ENCODE assay signal across 20 mouse cellular contexts in the genomic region with DNA sequence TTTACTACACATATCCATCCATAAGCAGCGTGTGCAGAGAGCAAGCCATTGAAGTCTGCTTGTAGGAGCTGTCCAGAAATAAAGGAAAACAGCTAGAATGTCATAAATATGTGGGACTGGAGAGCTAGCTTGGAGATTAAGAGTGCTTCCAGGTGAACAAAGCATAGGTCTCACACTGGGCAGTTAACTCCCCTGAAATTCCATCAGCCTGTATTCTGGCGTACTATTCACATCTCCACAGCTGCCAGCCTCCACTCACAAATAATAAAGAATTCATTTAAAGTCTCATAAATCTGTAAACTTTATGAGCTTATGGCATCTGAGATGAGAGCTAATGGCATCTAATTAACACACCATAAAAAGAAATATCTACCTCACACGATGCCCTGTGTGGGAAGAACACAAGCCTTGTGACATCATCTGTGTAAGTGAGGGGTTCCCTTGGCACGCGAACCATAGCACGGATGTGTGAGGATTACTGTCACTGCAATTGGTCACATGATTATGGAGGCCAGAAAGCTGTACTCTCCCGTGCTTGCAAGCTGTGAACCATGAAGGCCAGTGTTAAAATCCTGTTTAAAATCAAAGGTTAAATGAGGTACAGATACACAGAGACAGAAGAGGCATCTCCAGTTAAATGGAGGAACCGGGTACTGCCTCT.
DNase-seq lines count a peak whose midpoint lies in the region; ATAC-seq and TF ChIP-seq lines count a peak whose summit lies in the region.
"Had no signal": no experiment of that assay in that cellular context is flagged by ENCODE, and none has a peak within 500 bp of the region (broad histone marks: within the 10 kb centered on the region; RNA-seq: fewer than 3 reads in every experiment).

No protein-coding gene starts in this region.

- no peak for DNase-seq in forebrain, embryonic 14.5 days (ENCODE audit: low spot score)
- DNase-seq in forebrain, embryonic 11.5 days (ENCODE audit: low spot score): no peak
- DNase-seq in kidney, postnatal 0 days (ENCODE audit: low spot score): no peak
- no peak for DNase-seq in kidney, adult 8-10 months
- no peak for DNase-seq in hindbrain, embryonic 14.5 days (ENCODE audit: low spot score)
- peak; percentile 49 for DNase-seq in midbrain, embryonic 14.5 days
- no peak for DNase-seq in urinary bladder, adult 2 months (ENCODE audit: low spot score)
- DNase-seq: cerebellum, adult 11 months; cerebellum, postnatal 25 days; gastrocnemius, postnatal 25 days; heart, postnatal 36 days; kidney, postnatal 36 days; right cerebral cortex, adult 18-20 months; thymus, adult 2 months had no signal

- no peaks in the 10 kb centered on the region for H3K4me1 ChIP-seq in forebrain, embryonic 14.5 days (ENCODE audit: control insufficient read depth, insufficient read depth, low read length)
- no peaks in the 10 kb centered on the region for H3K4me1 ChIP-seq in forebrain, embryonic 11.5 days (replicated peaks; ENCODE audit: control insufficient read depth, insufficient read depth, low read length)
- no peaks in the 10 kb centered on the region for H3K4me1 ChIP-seq in kidney, postnatal 0 days (replicated peaks; ENCODE audit: insufficient read depth, low read length)
- H3K4me1 ChIP-seq in hindbrain, embryonic 14.5 days (replicated peaks; ENCODE audit: control insufficient read depth, insufficient read depth, low read length): no peaks in the 10 kb centered on the region
- 0 out of 2 replicates have a peak, but pooled peaks cover 3% of the 10 kb centered on the region for H3K4me1 ChIP-seq in midbrain, embryonic 14.5 days (ENCODE audit: control insufficient read depth, insufficient read depth, low read length)
- H3K4me1 ChIP-seq: heart, embryonic 10.5 days; megakaryocyte, embryonic 14.5 days had no signal

- no peak overlapping the region for H3K9ac ChIP-seq in forebrain, embryonic 14.5 days (ENCODE audit: low read length)
- no peak overlapping the region for H3K9ac ChIP-seq in forebrain, embryonic 11.5 days (ENCODE audit: low read length)
- no peak overlapping the region for H3K9ac ChIP-seq in kidney, postnatal 0 days (ENCODE audit: low read depth, low read length)
- no peak overlapping the region for H3K9ac ChIP-seq in hindbrain, embryonic 14.5 days
- H3K9ac ChIP-seq in midbrain, embryonic 14.5 days (replicated peaks; ENCODE audit: low read length): no peak overlapping the region
- H3K9ac ChIP-seq: liver, embryonic 14.5 days had no signal

- TF ChIP-seq CTCF in kidney, postnatal 0 days (IDR thresholded peaks at IDR 0.05; ENCODE audit: low read depth): no peak

- ATAC-seq in forebrain, embryonic 14.5 days: peak; percentile 57; the same call in 1 of the 2 replicates
- ATAC-seq in forebrain, embryonic 11.5 days (replicated peaks; ENCODE audit: low FRiP score): no peak; the same call in 1 of the 2 replicates
- peak; percentile 40; the same call in 1 of the 2 replicates for ATAC-seq in kidney, postnatal 0 days (replicated peaks; ENCODE audit: low FRiP score, low read depth)
- ATAC-seq in hindbrain, embryonic 14.5 days (ENCODE audit: low FRiP score): peak; percentile 50; the same call in 1 of the 2 replicates
- peak; percentile 83 for ATAC-seq in midbrain, embryonic 14.5 days (ENCODE audit: low FRiP score, low TSS enrichment)
- no peak for ATAC-seq in CD4-positive, CD25-positive, alpha-beta regulatory T cell, adult 4 months
- ATAC-seq: lung, postnatal 0 days; Patski had no signal

- H3K9me3 ChIP-seq in forebrain, embryonic 14.5 days (replicated peaks; ENCODE audit: control insufficient read depth, low read length): no peaks in the 10 kb centered on the region
- H3K9me3 ChIP-seq in forebrain, embryonic 11.5 days (ENCODE audit: control insufficient read depth, low read length): no peaks in the 10 kb centered on the region
- no peaks in the 10 kb centered on the region for H3K9me3 ChIP-seq in kidney, postnatal 0 days (replicated peaks; ENCODE audit: low read length)
- H3K9me3 ChIP-seq in hindbrain, embryonic 14.5 days (ENCODE audit: control insufficient read depth, low read length): no peaks in the 10 kb centered on the region
- H3K9me3 ChIP-seq in midbrain, embryonic 14.5 days (ENCODE audit: control insufficient read depth, low read length): no peaks in the 10 kb centered on the region
- H3K9me3 ChIP-seq: heart, embryonic 10.5 days; megakaryocyte, embryonic 14.5 days had no signal

- H3K4me2 ChIP-seq in forebrain, embryonic 14.5 days (ENCODE audit: low read length): no peak overlapping the region
- H3K4me2 ChIP-seq in forebrain, embryonic 11.5 days (ENCODE audit: low read depth, low read length, severe bottlenecking): no peak overlapping the region
- no peak overlapping the region for H3K4me2 ChIP-seq in kidney, postnatal 0 days (ENCODE audit: low read length)
- H3K4me2 ChIP-seq in hindbrain, embryonic 14.5 days (replicated peaks): no peak overlapping the region
- H3K4me2 ChIP-seq in midbrain, embryonic 14.5 days (ENCODE audit: low read length): no peak overlapping the region

- WGBS in forebrain, embryonic 14.5 days: 69% methylated on average over 8 of the region's 8 CpGs
- 78% methylated on average over 8 of the region's 8 CpGs for WGBS in forebrain, embryonic 11.5 days
- WGBS in kidney, postnatal 0 days: 29% methylated on average over 8 of the region's 8 CpGs
- WGBS in hindbrain, embryonic 14.5 days: 69% methylated on average over 8 of the region's 8 CpGs
- 34% methylated on average over 8 of the region's 8 CpGs for WGBS in midbrain, embryonic 14.5 days

- H3K4me3 ChIP-seq in forebrain, embryonic 14.5 days (ENCODE audit: low read depth, low read length): no peak overlapping the region
- H3K4me3 ChIP-seq in forebrain, embryonic 11.5 days (ENCODE audit: low read depth, low read length): no peak overlapping the region
- H3K4me3 ChIP-seq in kidney, postnatal 0 days (replicated peaks; ENCODE audit: low read depth, low read length): no peak overlapping the region
- no peak overlapping the region for H3K4me3 ChIP-seq in hindbrain, embryonic 14.5 days (replicated peaks; ENCODE audit: low read length)
- H3K4me3 ChIP-seq in midbrain, embryonic 14.5 days (replicated peaks; ENCODE audit: low read depth, low read length): no peak overlapping the region
- H3K4me3 ChIP-seq: heart, embryonic 10.5 days; megakaryocyte, embryonic 14.5 days had no signal

- H3K36me3 ChIP-seq in forebrain, embryonic 14.5 days (ENCODE audit: control insufficient read depth, insufficient read depth, low read length): no peaks in the 10 kb centered on the region
- no peaks in the 10 kb centered on the region for H3K36me3 ChIP-seq in forebrain, embryonic 11.5 days (ENCODE audit: control insufficient read depth, insufficient read depth, low read length)
- no peaks in the 10 kb centered on the region for H3K36me3 ChIP-seq in kidney, postnatal 0 days (ENCODE audit: insufficient read depth, low read length)
- H3K36me3 ChIP-seq in hindbrain, embryonic 14.5 days (replicated peaks; ENCODE audit: control insufficient read depth, insufficient read depth): no peaks in the 10 kb centered on the region
- no peaks in the 10 kb centered on the region for H3K36me3 ChIP-seq in midbrain, embryonic 14.5 days (ENCODE audit: control insufficient read depth, insufficient read depth, low read length)
- H3K36me3 ChIP-seq: heart, embryonic 10.5 days had no signal

- H3K27me3 ChIP-seq in forebrain, embryonic 14.5 days (replicated peaks; ENCODE audit: control insufficient read depth, insufficient read depth, low read length): no peaks in the 10 kb centered on the region
- H3K27me3 ChIP-seq in forebrain, embryonic 11.5 days (ENCODE audit: control insufficient read depth, insufficient read depth, low read length): no peaks in the 10 kb centered on the region
- no peaks in the 10 kb centered on the region for H3K27me3 ChIP-seq in kidney, postnatal 0 days (ENCODE audit: insufficient read depth, low read length)
- H3K27me3 ChIP-seq in hindbrain, embryonic 14.5 days (ENCODE audit: control insufficient read depth, insufficient read depth, low read length): no peaks in the 10 kb centered on the region
- no peaks in the 10 kb centered on the region for H3K27me3 ChIP-seq in midbrain, embryonic 14.5 days (ENCODE audit: control insufficient read depth, insufficient read depth, low read length)
- H3K27me3 ChIP-seq: megakaryocyte, embryonic 14.5 days; Patski had no signal

- no peak overlapping the region for H3K27ac ChIP-seq in forebrain, embryonic 14.5 days (ENCODE audit: low read depth, low read length)
- no peak overlapping the region for H3K27ac ChIP-seq in forebrain, embryonic 11.5 days (ENCODE audit: low read depth, low read length)
- H3K27ac ChIP-seq in kidney, postnatal 0 days: no peak overlapping the region
- H3K27ac ChIP-seq in hindbrain, embryonic 14.5 days: no peak overlapping the region
- no peak overlapping the region for H3K27ac ChIP-seq in midbrain, embryonic 14.5 days (replicated peaks; ENCODE audit: low read depth, low read length)
- H3K27ac ChIP-seq: heart, embryonic 10.5 days; liver, embryonic 14.5 days had no signal

Comparison
In these comparisons a context has a peak if more than half of its experiments do, and no peak if none do; other contexts are left out.
1. ATAC-seq: peak in forebrain, embryonic 14.5 days (single experiment), kidney, postnatal 0 days (single experiment), hindbrain, embryonic 14.5 days (single experiment) and midbrain, embryonic 14.5 days (single experiment); none in forebrain, embryonic 11.5 days (single experiment) and CD4-positive, CD25-positive, alpha-beta regulatory T cell, adult 4 months (single experiment).